Mouse (Mus musculus): Measurements from ENCODE around the gene Mrc2. TPM values are rescaled to one million over a fixed set of nuclear protein-coding genes. Genes with fewer than 3 reads are reported as not detected.

Mrc2 gene
- total and polyA plus RNA-seq, 3 experiments: under 0.01 to 0.10 (median 0.09) TPM

DNA sequence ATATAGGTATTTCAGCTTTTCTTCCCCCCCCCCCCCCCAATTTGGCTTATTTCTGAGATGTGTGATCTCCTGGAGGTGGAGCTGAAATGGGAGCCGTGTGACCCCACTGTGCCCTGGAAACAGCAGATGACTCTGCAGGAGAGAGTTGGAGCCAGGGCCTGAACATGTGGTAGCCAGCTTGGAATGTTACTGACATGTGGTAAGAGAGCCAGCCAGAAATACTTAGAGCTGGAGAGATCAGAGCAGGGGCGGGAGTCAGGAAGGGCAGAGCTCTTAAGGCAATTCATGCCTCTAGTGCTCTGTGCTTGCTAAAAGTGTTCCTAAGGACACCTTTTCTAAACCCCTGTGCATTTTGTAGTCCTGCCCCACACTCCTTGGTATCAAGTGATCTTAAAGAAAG is 10.0 kb upstream of the Mrc2 start:
- no peaks in the 10 kb centered on the region for H3K27me3 ChIP-seq (replicated peaks)
- H3K4me3 ChIP-seq (replicated peaks in 1 of 3; ENCODE audit: low read depth in 2 of 3, low read length in 2 of 3, poor library complexity in 1 of 3): no peak overlapping the region
- H3K27ac ChIP-seq (ENCODE audit: insufficient read depth, low read depth): no peak overlapping the region
- H3K4me2 ChIP-seq (ENCODE audit: insufficient read depth, low read depth, poor library complexity, severe bottlenecking): no peak overlapping the region
- H3K36me3 ChIP-seq (replicated peaks in 1 of 2; ENCODE audit: control insufficient read depth in 1 of 2, insufficient read depth in 1 of 2, low read length in 1 of 2): peaks cover 55 to 92% of the 10 kb centered on the region in 2 experiments
- in situ Hi-C loops (cut with MboI; ENCODE audit: low pct_ligation_motif_present, low pct_unique_long_range_greater_than_20kb, low sequenced_read_pairs): no loop called here
- H3K9me3 ChIP-seq (replicated peaks; ENCODE audit: low read length): no peaks in the 10 kb centered on the region
- no peaks in the 10 kb centered on the region for H3K79me2 ChIP-seq (replicated peaks; ENCODE audit: control insufficient read depth, extremely low read depth, insufficient read depth, poor library complexity, severe bottlenecking)
- DNase-seq (ENCODE audit: extremely low read depth): no peak
- dilution Hi-C loops (cut with MboI; ENCODE audit: extremely low pct_ligation_motif_present, extremely low pct_unique_long_range_greater_than_20kb, low sequenced_read_pairs): no loop called here
- TF ChIP-seq PAX5 (IDR thresholded peaks at IDR 0.05; ENCODE audit: low read length) (no peak), JUND (conservative IDR thresholded peaks at IDR 0.05; ENCODE audit: low read depth, low read length) (no peak), ZNF384 (IDR thresholded peaks at IDR 0.05; ENCODE audit: low read depth, low read length) (no peak)
- H3K9ac ChIP-seq (ENCODE audit: insufficient read depth, low read depth): no peak overlapping the region
- no peaks in the 10 kb centered on the region for H3K4me1 ChIP-seq (ENCODE audit: control insufficient read depth in 1 of 2, insufficient read depth in 2 of 2)

DNA sequence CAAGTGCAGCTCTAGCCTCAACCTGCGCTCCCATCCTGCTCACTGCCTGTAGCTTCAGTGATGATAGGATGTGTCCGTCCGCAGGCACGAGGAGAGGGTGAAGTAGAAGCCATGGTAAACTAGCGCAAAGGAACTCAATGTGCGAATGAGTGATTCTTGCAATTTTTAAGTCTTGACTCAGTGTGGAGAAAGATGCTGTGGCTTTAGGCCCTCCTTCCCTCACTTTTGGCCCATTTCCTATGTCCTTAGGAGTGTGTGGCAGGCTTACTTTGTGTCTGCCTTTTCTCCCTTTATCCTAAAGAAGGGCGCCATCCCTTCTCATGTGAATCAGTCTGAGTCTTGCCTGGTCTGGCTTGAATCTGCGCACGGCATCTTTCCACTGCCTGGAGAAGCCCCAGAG is 9.4 kb upstream of the Mrc2 start:
- no peak overlapping the region for H3K4me3 ChIP-seq (replicated peaks in 1 of 3; ENCODE audit: low read depth in 2 of 3, low read length in 2 of 3, poor library complexity in 1 of 3)
- no peaks in the 10 kb centered on the region for H3K79me2 ChIP-seq (replicated peaks; ENCODE audit: control insufficient read depth, extremely low read depth, insufficient read depth, poor library complexity, severe bottlenecking)
- H3K4me2 ChIP-seq (ENCODE audit: insufficient read depth, low read depth, poor library complexity, severe bottlenecking): no peak overlapping the region
- no peaks in the 10 kb centered on the region for H3K9me3 ChIP-seq (replicated peaks; ENCODE audit: low read length)
- H3K4me1 ChIP-seq (ENCODE audit: control insufficient read depth in 1 of 2, insufficient read depth in 2 of 2): no peaks in the 10 kb centered on the region
- in situ Hi-C loops (cut with MboI; ENCODE audit: low pct_ligation_motif_present, low pct_unique_long_range_greater_than_20kb, low sequenced_read_pairs): no loop called here
- H3K27me3 ChIP-seq (replicated peaks): no peaks in the 10 kb centered on the region
- no peak overlapping the region for H3K27ac ChIP-seq (ENCODE audit: insufficient read depth, low read depth)
- no peak overlapping the region for H3K9ac ChIP-seq (ENCODE audit: insufficient read depth, low read depth)
- peaks cover 56 to 90% of the 10 kb centered on the region in 2 experiments for H3K36me3 ChIP-seq (replicated peaks in 1 of 2; ENCODE audit: control insufficient read depth in 1 of 2, insufficient read depth in 1 of 2, low read length in 1 of 2)
- DNase-seq (ENCODE audit: extremely low read depth): no peak
- TF ChIP-seq GABPA (IDR thresholded peaks at IDR 0.05; ENCODE audit: insufficient replicate concordance, low read depth, low read length) (no peak), JUN (IDR thresholded peaks at IDR 0.05; ENCODE audit: insufficient read depth, low read depth, low read length) (no peak), MAZ (IDR thresholded peaks at IDR 0.05; ENCODE audit: low read depth, low read length) (no peak), MEF2A (IDR thresholded peaks at IDR 0.05; ENCODE audit: borderline replicate concordance, low read depth, low read length) (no peak)
- dilution Hi-C loops (cut with MboI; ENCODE audit: extremely low pct_ligation_motif_present, extremely low pct_unique_long_range_greater_than_20kb, low sequenced_read_pairs): no loop called here

DNA sequence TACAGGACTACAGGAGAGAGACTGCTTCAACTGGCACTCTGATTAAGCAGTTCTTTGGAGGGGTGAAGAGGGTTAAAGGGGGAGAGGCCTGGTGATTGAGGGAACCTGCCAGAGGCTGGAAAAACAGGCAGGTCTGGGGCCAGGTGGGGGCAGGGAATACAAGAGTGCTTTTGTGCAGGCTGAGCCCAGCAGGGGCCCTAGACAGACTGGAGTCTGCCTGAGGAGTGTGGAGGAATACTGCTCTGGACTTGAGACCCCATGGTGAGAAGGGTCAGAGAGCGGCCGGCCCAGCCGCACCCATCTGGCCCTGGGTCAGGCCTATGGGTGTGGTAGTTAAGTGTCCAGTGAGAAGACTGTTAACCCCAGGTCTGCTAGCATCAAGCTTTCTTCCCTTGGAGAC is 6.7 kb upstream of the Mrc2 start:
- no peaks in the 10 kb centered on the region for H3K79me2 ChIP-seq (replicated peaks; ENCODE audit: control insufficient read depth, extremely low read depth, insufficient read depth, poor library complexity, severe bottlenecking)
- dilution Hi-C loops (cut with MboI; ENCODE audit: extremely low pct_ligation_motif_present, extremely low pct_unique_long_range_greater_than_20kb, low sequenced_read_pairs): no loop called here
- no peaks in the 10 kb centered on the region for H3K9me3 ChIP-seq (replicated peaks; ENCODE audit: low read length)
- H3K4me3 ChIP-seq (replicated peaks in 1 of 3; ENCODE audit: low read depth in 2 of 3, low read length in 2 of 3, poor library complexity in 1 of 3): no peak overlapping the region
- H3K9ac ChIP-seq (ENCODE audit: insufficient read depth, low read depth): no peak overlapping the region
- DNase-seq (ENCODE audit: extremely low read depth): no peak
- H3K27me3 ChIP-seq (replicated peaks): no peaks in the 10 kb centered on the region
- TF ChIP-seq ZNF384 (IDR thresholded peaks at IDR 0.05; ENCODE audit: low read depth, low read length): no peak
- no peak for TF ChIP-seq TBP (conservative IDR thresholded peaks at IDR 0.05; ENCODE audit: low read depth, low read length)
- TF ChIP-seq E2F4 (IDR thresholded peaks at IDR 0.05; ENCODE audit: insufficient replicate concordance, low read depth, low read length): no peak
- TF ChIP-seq ELF1 (IDR thresholded peaks at IDR 0.05; ENCODE audit: low read depth, low read length): no peak
- TF ChIP-seq MEF2A (IDR thresholded peaks at IDR 0.05; ENCODE audit: borderline replicate concordance, low read depth, low read length): no peak
- H3K4me1 ChIP-seq (ENCODE audit: control insufficient read depth in 1 of 2, insufficient read depth in 2 of 2): no peaks in the 10 kb centered on the region
- in situ Hi-C loops (cut with MboI; ENCODE audit: low pct_ligation_motif_present, low pct_unique_long_range_greater_than_20kb, low sequenced_read_pairs): no loop called here
- H3K27ac ChIP-seq (ENCODE audit: insufficient read depth, low read depth): no peak overlapping the region
- H3K36me3 ChIP-seq (replicated peaks in 1 of 2; ENCODE audit: control insufficient read depth in 1 of 2, insufficient read depth in 1 of 2, low read length in 1 of 2): peaks cover 43 to 83% of the 10 kb centered on the region in 2 experiments
- H3K4me2 ChIP-seq (ENCODE audit: insufficient read depth, low read depth, poor library complexity, severe bottlenecking): no peak overlapping the region
